Mouse (Mus musculus) natural killer cell, adult 2 months (primary cell): ENCODE data around the gene Ghr.

Experiments
- DNase-seq, 2 experiments: peaks; one replicate each; pipeline ENCODE4 v3.0.0; 2022; ENCODE audit warnings: low spot score in 2 of 2

The Ghr gene

GRCm38 (mm10) chr15:3383788-3384187 lies 199.5 kb downstream of the Ghr start:
- DNase-seq = no peak

- DNase-seq = no peak
These were observed 201.9 kb downstream of the Ghr start for GRCm38 (mm10) chr15:3381413-3381812.

GRCm38 (mm10) chr15:3368261-3368832 lies 214.9 kb downstream of the Ghr start:
- DNase-seq = no peak

DNA sequence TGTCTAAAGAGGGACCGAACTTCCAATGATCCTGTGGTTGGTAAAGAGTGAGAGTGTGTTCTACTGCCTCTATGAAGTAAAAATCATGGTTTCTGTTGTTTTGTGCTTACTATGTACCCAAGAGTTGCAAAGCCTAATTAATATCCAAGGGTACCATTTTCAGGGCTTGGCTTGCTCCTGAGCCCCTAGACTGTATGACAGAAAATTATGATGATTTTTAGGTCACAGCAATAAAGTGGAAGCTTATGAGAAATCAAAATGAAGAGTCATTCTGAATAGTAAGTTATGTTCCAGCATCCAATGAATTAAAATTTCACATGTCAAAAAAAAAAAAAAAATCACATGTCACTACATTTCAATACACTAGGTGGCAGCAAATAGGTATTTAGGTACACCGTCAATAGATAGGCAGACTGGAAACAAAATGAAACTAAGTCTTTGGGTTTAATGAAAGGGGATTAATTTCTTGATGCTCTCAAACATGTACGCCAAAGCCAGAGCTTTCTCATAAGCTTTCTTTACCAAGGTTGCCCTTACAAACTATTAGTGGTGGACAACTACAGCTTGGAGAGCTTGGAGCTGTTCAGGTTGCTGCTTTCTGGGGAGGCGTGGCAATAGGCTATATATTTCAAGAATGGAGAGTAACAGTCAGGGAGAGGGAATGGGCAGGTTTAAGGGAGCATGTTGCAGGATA lies 227.1 kb downstream of the Ghr start:
- DNase-seq = no peak

GRCm38 (mm10) chr15:3353696-3354095 lies 229.6 kb downstream of the Ghr start:
- no peak for DNase-seq

DNA sequence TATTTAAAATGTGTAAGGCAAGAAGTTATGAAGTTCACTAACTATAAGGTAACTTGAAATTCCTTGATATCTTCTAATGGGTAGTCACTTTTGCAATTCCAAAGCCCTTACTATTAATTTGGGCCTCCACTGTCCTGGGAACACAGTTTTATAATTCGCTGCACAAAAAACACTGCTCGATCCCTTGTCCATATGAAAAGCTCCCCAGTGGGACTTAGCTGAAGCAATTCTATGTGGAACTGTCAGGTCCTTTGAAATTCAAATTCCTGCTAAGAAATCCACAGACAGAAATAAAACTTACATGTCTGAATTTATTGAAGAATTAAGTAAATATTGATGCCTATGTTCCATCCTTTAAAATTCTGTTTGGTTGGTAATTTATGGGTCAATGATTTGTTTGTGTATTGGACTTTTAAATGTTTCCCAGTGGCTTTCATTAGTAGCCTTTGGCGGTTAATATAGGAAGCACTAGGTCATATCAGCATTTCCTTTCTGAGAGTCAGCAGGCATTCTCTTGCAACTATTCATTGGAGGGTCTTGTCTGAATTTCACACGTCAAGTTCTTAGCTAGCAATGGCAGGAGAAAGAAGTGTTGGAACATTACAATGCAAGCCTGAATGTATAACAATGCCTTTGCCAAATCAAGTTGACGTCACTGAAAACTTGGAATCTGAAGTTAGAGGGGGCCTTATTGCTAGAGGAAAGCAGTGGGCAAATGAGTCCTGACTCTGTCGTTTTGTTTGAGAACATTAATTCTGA lies 233.8 kb downstream of the Ghr start:
- no peak for DNase-seq

GRCm38 (mm10) chr15:3346682-3347081 lies 236.6 kb downstream of the Ghr start:
- DNase-seq = no peak

DNA sequence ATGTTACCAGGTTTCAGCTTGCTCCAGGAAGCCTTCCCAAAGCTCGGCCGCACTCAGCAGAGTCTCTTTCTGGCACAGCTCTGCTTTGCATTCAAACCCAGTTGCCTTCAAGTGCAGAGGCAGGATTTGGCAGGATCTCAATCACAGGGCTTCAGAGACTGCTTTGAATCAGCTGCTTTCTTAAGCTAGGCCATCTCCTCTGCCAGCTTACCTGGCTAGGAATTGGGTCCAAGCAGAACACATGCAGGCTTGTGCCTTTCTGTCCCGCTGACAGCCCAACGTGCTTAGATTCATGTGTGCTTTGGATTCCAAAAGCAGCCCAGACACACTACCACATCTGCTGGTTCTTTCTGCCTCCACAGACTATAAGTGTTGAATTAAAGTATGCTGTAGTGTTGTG lies 238.7 kb downstream of the Ghr start:
- no peak for DNase-seq

- DNase-seq = no peak
These were observed 241.3 kb downstream of the Ghr start for GRCm38 (mm10) chr15:3341806-3342582.

GRCm38 (mm10) chr15:3339847-3340246 lies 243.4 kb downstream of the Ghr start:
- no peak for DNase-seq

DNA sequence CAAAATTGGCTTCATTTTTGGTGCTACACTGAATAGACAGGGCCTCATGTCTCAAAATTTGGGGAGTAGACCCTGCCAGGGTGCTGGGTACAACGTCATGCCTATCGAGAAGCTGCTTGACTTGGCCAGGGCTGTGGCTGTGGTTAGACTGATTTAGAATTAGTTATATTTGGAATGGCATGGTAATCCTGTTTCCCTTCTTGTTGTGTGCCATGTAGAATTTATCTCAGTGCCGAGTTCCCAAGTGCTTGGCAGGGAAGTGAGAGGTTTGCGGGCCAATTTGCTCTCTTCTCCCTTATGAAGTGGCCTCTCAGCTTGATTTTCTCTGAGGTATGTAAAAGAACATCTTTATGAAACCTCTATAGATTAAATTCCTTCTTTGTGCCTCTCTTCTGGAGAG lies 250.8 kb downstream of the Ghr start:
- DNase-seq = no peak

DNA sequence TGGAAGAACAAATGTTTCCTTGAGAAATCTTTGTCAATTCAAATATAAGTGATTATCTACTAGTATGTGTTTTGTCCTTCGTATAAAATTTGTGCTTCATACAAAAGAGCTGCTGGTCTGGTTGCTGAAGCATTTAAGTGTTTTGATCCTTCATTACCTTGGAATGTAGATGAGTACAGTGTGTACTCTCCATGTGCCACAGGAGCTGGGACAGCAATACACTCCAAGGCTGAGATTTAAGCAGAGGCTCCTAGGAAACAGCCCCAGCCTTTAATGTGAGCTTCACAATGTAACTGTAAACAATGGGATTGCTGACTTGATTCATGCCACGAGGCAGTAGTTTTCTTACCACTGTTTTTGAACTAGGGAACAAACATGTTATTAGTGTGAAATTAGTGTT lies 251.5 kb downstream of the Ghr start:
- DNase-seq = no peak

DNA sequence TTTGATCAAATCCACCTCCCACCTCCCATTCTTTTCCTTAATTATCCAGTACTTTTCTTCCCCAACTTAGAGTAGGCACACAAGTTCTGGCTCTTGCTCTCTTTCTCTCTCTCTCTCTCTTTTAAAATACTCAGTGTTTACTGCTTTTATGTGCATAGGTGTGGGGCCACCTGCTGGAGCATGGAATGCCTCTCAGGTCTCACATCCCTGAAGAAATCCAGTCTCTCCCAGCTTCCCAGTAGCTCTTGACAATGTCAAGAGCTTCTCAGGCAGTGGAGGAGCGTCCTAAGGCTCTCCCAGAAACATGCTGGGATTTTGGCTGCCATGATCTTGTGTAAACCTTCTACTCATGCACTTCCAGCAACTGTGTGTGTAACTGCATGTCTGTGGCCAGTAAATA lies 253.0 kb downstream of the Ghr start:
- DNase-seq = no peak

DNA sequence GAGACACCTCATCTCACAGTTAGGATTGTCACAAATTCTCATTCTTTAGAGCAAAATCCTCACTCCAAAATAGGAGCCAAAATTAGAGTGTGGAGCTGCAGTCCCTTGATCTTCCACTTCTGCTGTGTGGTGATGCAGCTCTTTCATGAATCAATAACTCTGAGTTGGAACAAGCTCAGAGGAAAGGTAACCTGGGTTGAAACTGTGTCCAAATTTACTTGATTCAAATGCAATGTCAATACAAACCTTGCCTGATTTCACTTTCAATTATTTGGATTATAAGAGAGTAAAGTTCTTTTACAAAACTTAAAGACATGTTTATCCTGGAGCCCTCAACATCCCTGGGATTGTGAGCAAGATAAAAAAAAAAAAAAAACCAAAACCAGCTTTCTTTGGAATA lies 260.3 kb downstream of the Ghr start:
- no peak for DNase-seq

DNA sequence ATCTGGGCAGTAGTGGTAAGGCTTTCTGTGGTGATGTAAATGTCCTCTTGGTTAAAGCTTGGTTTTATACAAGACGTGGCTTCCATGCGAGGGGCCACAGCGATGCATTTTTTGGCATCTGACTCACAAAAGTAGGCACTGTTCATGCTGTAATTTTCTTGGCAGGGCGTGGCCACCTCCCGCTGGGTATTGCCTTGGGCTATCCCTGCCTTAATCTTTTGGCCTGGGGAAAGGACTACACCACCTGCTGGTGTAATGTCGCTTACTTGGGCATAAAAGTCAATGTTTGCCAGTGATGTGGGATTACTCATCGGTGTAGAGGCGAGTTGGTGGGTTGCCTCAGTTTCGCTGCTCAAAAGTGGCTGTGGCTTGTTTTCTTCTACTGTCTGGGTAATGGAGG lies 263.4 kb downstream of the Ghr start:
- no peak for DNase-seq

GRCm38 (mm10) chr15:3316617-3317016 lies 266.7 kb downstream of the Ghr start:
- no peak for DNase-seq

GRCm38 (mm10) chr15:3312937-3313336 lies 270.4 kb downstream of the Ghr start:
- no peak for DNase-seq

DNA sequence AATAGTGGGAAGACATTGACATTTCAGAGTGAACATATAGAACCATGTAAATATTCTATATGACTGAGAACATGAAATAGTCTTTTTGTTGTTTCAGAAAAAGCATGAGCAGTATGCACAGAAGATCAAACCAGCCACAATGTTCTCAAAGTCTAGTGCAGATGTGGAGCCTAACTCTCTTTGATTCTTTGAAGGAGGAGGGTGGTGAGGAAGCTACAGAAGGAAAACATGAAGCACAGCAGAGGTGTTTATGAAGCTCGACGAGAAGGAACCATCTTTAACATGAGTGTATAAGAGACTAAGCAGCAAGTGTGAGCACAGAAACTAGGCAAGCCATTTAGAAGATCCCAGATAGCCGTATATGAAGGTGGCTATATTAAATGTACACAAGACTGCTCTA lies 273.4 kb downstream of the Ghr start:
- DNase-seq = no peak

- no peak for DNase-seq
These were observed 279.9 kb downstream of the Ghr start, which contains the start of gene Ccdc152 for GRCm38 (mm10) chr15:3303426-3303825. TSS of gene Ccdc152 (minus strand) at chr15:3303526.

GRCm38 (mm10) chr15:3300361-3301100 lies 282.8 kb downstream of the Ghr start:
- DNase-seq = no peak

DNA sequence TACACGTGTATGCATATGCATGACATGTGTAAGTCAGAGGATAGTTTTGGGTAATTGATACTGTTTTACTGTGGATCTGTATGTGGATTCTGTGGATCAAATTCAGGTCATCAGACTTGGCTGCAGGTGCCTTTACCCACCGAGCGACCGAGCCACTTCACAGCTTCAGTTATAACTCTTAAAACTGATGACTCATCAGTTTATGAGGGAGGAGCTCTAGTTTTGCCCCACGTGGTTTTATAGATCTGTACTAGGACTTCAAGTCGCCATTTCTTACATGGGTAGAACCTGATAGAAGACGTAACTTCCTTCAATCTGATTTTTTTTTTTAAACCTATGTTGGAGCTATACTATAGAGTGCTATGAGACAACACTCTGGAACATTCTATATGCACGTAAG lies 285.7 kb downstream of the Ghr start:
- no peak for DNase-seq

- DNase-seq = no peak
These were observed 287.3 kb downstream of the Ghr start for GRCm38 (mm10) chr15:3295986-3296385.
